Mouse (Mus musculus): ENCODE results near the gene Tenm3. TPM values are rescaled to one million over a fixed set of nuclear protein-coding genes. Genes with fewer than 3 reads are reported as not detected.

Gene Tenm3
- polyA plus RNA-seq, 1 experiment from 2014 or later: 4.7 TPM

GRCm38 (mm10) chr8:48240917-48241531 is 602.7 kb downstream of the Tenm3 start:
- Histone ChIP-seq H3K4me1 (ENCODE audit: insufficient read depth) (no peaks in the 10 kb centered on the region), H3K9me3 (ENCODE audit: low read length) (no peaks in the 10 kb centered on the region; the same call in 1 of the 2 replicates), H3K4me3 (ENCODE audit: low read depth, low read length) (no peak overlapping the region), H3K9ac (replicated peaks) (no peak overlapping the region), H3K4me2 (ENCODE audit: low read depth, low read length) (no peak overlapping the region), H3K36me3 (replicated peaks; ENCODE audit: insufficient read depth, low read length) (0 out of 2 replicates have a peak, but pooled peaks cover 3% of the 10 kb centered on the region), H3K27me3 (ENCODE audit: insufficient read depth, low read length) (no peaks in the 10 kb centered on the region), H3K27ac (ENCODE audit: low read depth) (no peak overlapping the region)
- 51% methylated on average over 6 of the region's 6 CpGs for WGBS (ENCODE audit: insufficient replicate concordance)
- DNase-seq (no peak), ATAC-seq (no peak)
- TF ChIP-seq EP300 (IDR thresholded peaks at IDR 0.05; ENCODE audit: low read depth) (no peak), CTCF (IDR thresholded peaks at IDR 0.05; ENCODE audit: low read depth) (no peak)

GRCm38 (mm10) chr8:48236968-48237367 is 606.8 kb downstream of the Tenm3 start:
- H3K27me3 ChIP-seq (ENCODE audit: insufficient read depth, low read length): no peaks in the 10 kb centered on the region
- H3K9ac ChIP-seq (replicated peaks): no peak overlapping the region
- ATAC-seq (no peak), DNase-seq (no peak)
- peaks cover 4% of the 10 kb centered on the region; the same call in 1 of the 2 replicates for H3K9me3 ChIP-seq (ENCODE audit: low read length)
- 94% methylated on average over 5 of the region's 5 CpGs for WGBS (ENCODE audit: insufficient replicate concordance)
- no peak overlapping the region for H3K4me3 ChIP-seq (ENCODE audit: low read depth, low read length)
- H3K4me1 ChIP-seq (ENCODE audit: insufficient read depth): no peaks in the 10 kb centered on the region
- 0 out of 2 replicates have a peak, but pooled peaks cover 8% of the 10 kb centered on the region for H3K36me3 ChIP-seq (replicated peaks; ENCODE audit: insufficient read depth, low read length)
- H3K27ac ChIP-seq (ENCODE audit: low read depth): no peak overlapping the region
- no peak overlapping the region for H3K4me2 ChIP-seq (ENCODE audit: low read depth, low read length)
- TF ChIP-seq CTCF (IDR thresholded peaks at IDR 0.05; ENCODE audit: low read depth) (no peak), EP300 (IDR thresholded peaks at IDR 0.05; ENCODE audit: low read depth) (no peak)

- TF ChIP-seq CTCF (IDR thresholded peaks at IDR 0.05; ENCODE audit: low read depth): no peak
- TF ChIP-seq EP300 (IDR thresholded peaks at IDR 0.05; ENCODE audit: low read depth): no peak
- no peak overlapping the region for H3K9ac ChIP-seq (replicated peaks)
- ATAC-seq: no peak
- no peaks in the 10 kb centered on the region for H3K27me3 ChIP-seq (ENCODE audit: insufficient read depth, low read length)
- no peak for DNase-seq
- no peak overlapping the region for H3K4me3 ChIP-seq (ENCODE audit: low read depth, low read length)
- no peak overlapping the region for H3K27ac ChIP-seq (ENCODE audit: low read depth)
- H3K9me3 ChIP-seq (ENCODE audit: low read length): peaks cover 4% of the 10 kb centered on the region; the same call in 1 of the 2 replicates
- no peak overlapping the region for H3K4me2 ChIP-seq (ENCODE audit: low read depth, low read length)
- peaks cover 23% of the 10 kb centered on the region for H3K36me3 ChIP-seq (replicated peaks; ENCODE audit: insufficient read depth, low read length)
- 82% methylated on average over 7 of the region's 7 CpGs for WGBS (ENCODE audit: insufficient replicate concordance)
- no peaks in the 10 kb centered on the region for H3K4me1 ChIP-seq (ENCODE audit: insufficient read depth)
These were observed 610.8 kb downstream of the Tenm3 start for GRCm38 (mm10) chr8:48232927-48233326.

GRCm38 (mm10) chr8:48231882-48232281 is 611.9 kb downstream of the Tenm3 start:
- H3K4me1 ChIP-seq (ENCODE audit: insufficient read depth): no peaks in the 10 kb centered on the region
- 84% methylated on average over 9 of the region's 9 CpGs for WGBS (ENCODE audit: insufficient replicate concordance)

GRCm38 (mm10) chr8:48231389-48231788 is 612.4 kb downstream of the Tenm3 start:
- DNase-seq: no peak
- H3K27me3 ChIP-seq (ENCODE audit: insufficient read depth, low read length): no peaks in the 10 kb centered on the region
- WGBS (ENCODE audit: insufficient replicate concordance): 76% methylated on average over 9 of the region's 9 CpGs
- TF ChIP-seq CTCF (IDR thresholded peaks at IDR 0.05; ENCODE audit: low read depth) (no peak), EP300 (IDR thresholded peaks at IDR 0.05; ENCODE audit: low read depth) (no peak)
- H3K36me3 ChIP-seq (replicated peaks; ENCODE audit: insufficient read depth, low read length): peaks cover 22% of the 10 kb centered on the region
- H3K9ac ChIP-seq (replicated peaks): no peak overlapping the region
- no peak overlapping the region for H3K4me3 ChIP-seq (ENCODE audit: low read depth, low read length)
- no peak for ATAC-seq
- no peak overlapping the region for H3K27ac ChIP-seq (ENCODE audit: low read depth)
- H3K4me1 ChIP-seq (ENCODE audit: insufficient read depth): no peaks in the 10 kb centered on the region
- H3K9me3 ChIP-seq (ENCODE audit: low read length): peaks cover 4% of the 10 kb centered on the region; the same call in 1 of the 2 replicates
- no peak overlapping the region for H3K4me2 ChIP-seq (ENCODE audit: low read depth, low read length)

More at GRCm38 (mm10) chr8:48231882-48232281, 611.9 kb downstream of the Tenm3 start:
- Histone ChIP-seq H3K27me3 (ENCODE audit: insufficient read depth, low read length) (no peaks in the 10 kb centered on the region), H3K9me3 (ENCODE audit: low read length) (peaks cover 4% of the 10 kb centered on the region; the same call in 1 of the 2 replicates), H3K4me3 (ENCODE audit: low read depth, low read length) (no peak overlapping the region), H3K27ac (ENCODE audit: low read depth) (no peak overlapping the region), H3K36me3 (replicated peaks; ENCODE audit: insufficient read depth, low read length) (peaks cover 25% of the 10 kb centered on the region), H3K4me2 (ENCODE audit: low read depth, low read length) (no peak overlapping the region), H3K9ac (replicated peaks) (no peak overlapping the region)
- ATAC-seq: no peak
- no peak for TF ChIP-seq CTCF (IDR thresholded peaks at IDR 0.05; ENCODE audit: low read depth)
- TF ChIP-seq EP300 (IDR thresholded peaks at IDR 0.05; ENCODE audit: low read depth): no peak
- DNase-seq: no peak

- ATAC-seq (no peak), DNase-seq (no peak)
- Histone ChIP-seq H3K36me3 (replicated peaks; ENCODE audit: insufficient read depth, low read length) (peaks cover 17% of the 10 kb centered on the region), H3K4me3 (ENCODE audit: low read depth, low read length) (no peak overlapping the region), H3K4me2 (ENCODE audit: low read depth, low read length) (no peak overlapping the region), H3K9me3 (ENCODE audit: low read length) (no peaks in the 10 kb centered on the region), H3K27ac (ENCODE audit: low read depth) (no peak overlapping the region), H3K27me3 (ENCODE audit: insufficient read depth, low read length) (no peaks in the 10 kb centered on the region), H3K4me1 (ENCODE audit: insufficient read depth) (no peaks in the 10 kb centered on the region), H3K9ac (replicated peaks) (no peak overlapping the region)
- WGBS (ENCODE audit: insufficient replicate concordance): 90% methylated on average over 35 of the region's 35 CpGs
- TF ChIP-seq EP300 (IDR thresholded peaks at IDR 0.05; ENCODE audit: low read depth) (no peak), CTCF (IDR thresholded peaks at IDR 0.05; ENCODE audit: low read depth) (no peak)
These were observed 615.1 kb downstream of the Tenm3 start for GRCm38 (mm10) chr8:48228676-48229075.

Measured in liver, postnatal 0 days (tissue).